Mouse (Mus musculus): ENCODE measurements around the gene Mansc4. TPM values are rescaled to one million over a fixed set of nuclear protein-coding genes. Genes with fewer than 3 reads are reported as not detected.

The Mansc4 gene
- polyA plus RNA-seq, 1 experiment: 2.8 TPM

- Histone ChIP-seq H3K36me3 (ENCODE audit: control insufficient read depth, insufficient read depth, low read length) (peaks cover 43% of the 10 kb centered on the region), H3K4me1 (replicated peaks; ENCODE audit: control insufficient read depth, insufficient read depth, low read length) (no peaks in the 10 kb centered on the region), H3K27ac (ENCODE audit: control insufficient read depth, insufficient read depth, low read length) (no peak overlapping the region), H3K27me3 (ENCODE audit: control insufficient read depth, insufficient read depth, low read length) (no peaks in the 10 kb centered on the region), H3K4me3 (ENCODE audit: control insufficient read depth, insufficient read depth, low read length) (no peak overlapping the region)
- WGBS: 95% methylated on average over 6 of the region's 6 CpGs
- TF ChIP-seq CTCF (IDR thresholded peaks at IDR 0.05; ENCODE audit: borderline replicate concordance, control insufficient read depth, extremely low read depth, insufficient read depth, low read length, poor library complexity) (no peak), POLR2A (IDR thresholded peaks at IDR 0.05; ENCODE audit: control insufficient read depth, extremely low read depth, insufficient read depth, low read length, poor library complexity) (no peak)
- no peak for DNase-seq
These were observed 19.9 kb upstream of the Mansc4 start for GRCm38 (mm10) chr6:147106716-147107115.

- no peak overlapping the region for H3K4me3 ChIP-seq (ENCODE audit: control insufficient read depth, insufficient read depth, low read length)
- WGBS: 100% methylated on average over 1 of the region's 1 CpGs
- peaks cover 37% of the 10 kb centered on the region for H3K36me3 ChIP-seq (ENCODE audit: control insufficient read depth, insufficient read depth, low read length)
- no peaks in the 10 kb centered on the region for H3K27me3 ChIP-seq (ENCODE audit: control insufficient read depth, insufficient read depth, low read length)
- H3K4me1 ChIP-seq (replicated peaks; ENCODE audit: control insufficient read depth, insufficient read depth, low read length): 0 out of 2 replicates have a peak, but pooled peaks cover under 1% of the 10 kb centered on the region
- DNase-seq: no peak
- no peak overlapping the region for H3K27ac ChIP-seq (ENCODE audit: control insufficient read depth, insufficient read depth, low read length)
- TF ChIP-seq POLR2A (IDR thresholded peaks at IDR 0.05; ENCODE audit: control insufficient read depth, extremely low read depth, insufficient read depth, low read length, poor library complexity): no peak
- TF ChIP-seq CTCF (IDR thresholded peaks at IDR 0.05; ENCODE audit: borderline replicate concordance, control insufficient read depth, extremely low read depth, insufficient read depth, low read length, poor library complexity): no peak
These were observed 18.7 kb upstream of the Mansc4 start for GRCm38 (mm10) chr6:147105529-147105928.

GRCm38 (mm10) chr6:147102293-147102692 is 15.5 kb upstream of the Mansc4 start:
- WGBS: 93% methylated on average over 3 of the region's 3 CpGs
- Histone ChIP-seq H3K27ac (ENCODE audit: control insufficient read depth, insufficient read depth, low read length) (no peak overlapping the region), H3K27me3 (ENCODE audit: control insufficient read depth, insufficient read depth, low read length) (no peaks in the 10 kb centered on the region), H3K36me3 (ENCODE audit: control insufficient read depth, insufficient read depth, low read length) (peaks cover 16% of the 10 kb centered on the region), H3K4me3 (ENCODE audit: control insufficient read depth, insufficient read depth, low read length) (no peak overlapping the region), H3K4me1 (replicated peaks; ENCODE audit: control insufficient read depth, insufficient read depth, low read length) (peaks cover 17% of the 10 kb centered on the region)
- DNase-seq: no peak
- TF ChIP-seq POLR2A (IDR thresholded peaks at IDR 0.05; ENCODE audit: control insufficient read depth, extremely low read depth, insufficient read depth, low read length, poor library complexity) (no peak), CTCF (IDR thresholded peaks at IDR 0.05; ENCODE audit: borderline replicate concordance, control insufficient read depth, extremely low read depth, insufficient read depth, low read length, poor library complexity) (no peak)

GRCm38 (mm10) chr6:147099458-147100277 is 12.8 kb upstream of the Mansc4 start:
- Histone ChIP-seq H3K27ac (ENCODE audit: control insufficient read depth, insufficient read depth, low read length) (peak overlapping the region; percentile 98), H3K4me3 (ENCODE audit: control insufficient read depth, insufficient read depth, low read length) (peak overlapping the region; percentile 72), H3K4me1 (replicated peaks; ENCODE audit: control insufficient read depth, insufficient read depth, low read length) (peaks cover 21% of the 10 kb centered on the region), H3K27me3 (ENCODE audit: control insufficient read depth, insufficient read depth, low read length) (no peaks in the 10 kb centered on the region), H3K36me3 (ENCODE audit: control insufficient read depth, insufficient read depth, low read length) (peaks cover 11% of the 10 kb centered on the region)
- TF ChIP-seq CTCF (IDR thresholded peaks at IDR 0.05; ENCODE audit: borderline replicate concordance, control insufficient read depth, extremely low read depth, insufficient read depth, low read length, poor library complexity) (no peak), POLR2A (IDR thresholded peaks at IDR 0.05; ENCODE audit: control insufficient read depth, extremely low read depth, insufficient read depth, low read length, poor library complexity) (peak; percentile 52)
- 24% methylated on average over 19 of the region's 19 CpGs for WGBS
- DNase-seq: peak; percentile 54

GRCm38 (mm10) chr6:147097346-147097929 is 10.6 kb upstream of the Mansc4 start:
- peaks cover 28% of the 10 kb centered on the region for H3K4me1 ChIP-seq (replicated peaks; ENCODE audit: control insufficient read depth, insufficient read depth, low read length)
- no peaks in the 10 kb centered on the region for H3K27me3 ChIP-seq (ENCODE audit: control insufficient read depth, insufficient read depth, low read length)
- 12% methylated on average over 8 of the region's 8 CpGs for WGBS
- H3K4me3 ChIP-seq (ENCODE audit: control insufficient read depth, insufficient read depth, low read length): no peak overlapping the region
- no peak for DNase-seq
- TF ChIP-seq CTCF (IDR thresholded peaks at IDR 0.05; ENCODE audit: borderline replicate concordance, control insufficient read depth, extremely low read depth, insufficient read depth, low read length, poor library complexity) (no peak), POLR2A (IDR thresholded peaks at IDR 0.05; ENCODE audit: control insufficient read depth, extremely low read depth, insufficient read depth, low read length, poor library complexity) (no peak)
- H3K36me3 ChIP-seq (ENCODE audit: control insufficient read depth, insufficient read depth, low read length): peaks cover 5% of the 10 kb centered on the region; the same call in 1 of the 2 replicates
- peak overlapping the region; percentile 57 for H3K27ac ChIP-seq (ENCODE audit: control insufficient read depth, insufficient read depth, low read length)

GRCm38 (mm10) chr6:147096934-147097333 is 10.1 kb upstream of the Mansc4 start:
- H3K36me3 ChIP-seq (ENCODE audit: control insufficient read depth, insufficient read depth, low read length): peaks cover 5% of the 10 kb centered on the region; the same call in 1 of the 2 replicates
- no peak for TF ChIP-seq POLR2A (IDR thresholded peaks at IDR 0.05; ENCODE audit: control insufficient read depth, extremely low read depth, insufficient read depth, low read length, poor library complexity)
- no peak for TF ChIP-seq CTCF (IDR thresholded peaks at IDR 0.05; ENCODE audit: borderline replicate concordance, control insufficient read depth, extremely low read depth, insufficient read depth, low read length, poor library complexity)

More at GRCm38 (mm10) chr6:147096934-147097333, 10.1 kb upstream of the Mansc4 start:
- H3K27ac ChIP-seq (ENCODE audit: control insufficient read depth, insufficient read depth, low read length): peak overlapping the region; percentile 57
- DNase-seq: no peak
- peaks cover 31% of the 10 kb centered on the region for H3K4me1 ChIP-seq (replicated peaks; ENCODE audit: control insufficient read depth, insufficient read depth, low read length)
- H3K4me3 ChIP-seq (ENCODE audit: control insufficient read depth, insufficient read depth, low read length): no peak overlapping the region
- 26% methylated on average over 3 of the region's 3 CpGs for WGBS
- H3K27me3 ChIP-seq (ENCODE audit: control insufficient read depth, insufficient read depth, low read length): no peaks in the 10 kb centered on the region

Measured in thymus, adult 2 months (tissue).